Mouse (Mus musculus) spleen, postnatal 4 days (tissue): Measurements from ENCODE around the gene Smim23.

Experiments used
- DNase-seq, 2 experiments: peaks; one replicate each; pipeline ENCODE4 v3.0.0; 2022; ENCODE audit warnings: low spot score in 2 of 2

Smim23 gene

DNA sequence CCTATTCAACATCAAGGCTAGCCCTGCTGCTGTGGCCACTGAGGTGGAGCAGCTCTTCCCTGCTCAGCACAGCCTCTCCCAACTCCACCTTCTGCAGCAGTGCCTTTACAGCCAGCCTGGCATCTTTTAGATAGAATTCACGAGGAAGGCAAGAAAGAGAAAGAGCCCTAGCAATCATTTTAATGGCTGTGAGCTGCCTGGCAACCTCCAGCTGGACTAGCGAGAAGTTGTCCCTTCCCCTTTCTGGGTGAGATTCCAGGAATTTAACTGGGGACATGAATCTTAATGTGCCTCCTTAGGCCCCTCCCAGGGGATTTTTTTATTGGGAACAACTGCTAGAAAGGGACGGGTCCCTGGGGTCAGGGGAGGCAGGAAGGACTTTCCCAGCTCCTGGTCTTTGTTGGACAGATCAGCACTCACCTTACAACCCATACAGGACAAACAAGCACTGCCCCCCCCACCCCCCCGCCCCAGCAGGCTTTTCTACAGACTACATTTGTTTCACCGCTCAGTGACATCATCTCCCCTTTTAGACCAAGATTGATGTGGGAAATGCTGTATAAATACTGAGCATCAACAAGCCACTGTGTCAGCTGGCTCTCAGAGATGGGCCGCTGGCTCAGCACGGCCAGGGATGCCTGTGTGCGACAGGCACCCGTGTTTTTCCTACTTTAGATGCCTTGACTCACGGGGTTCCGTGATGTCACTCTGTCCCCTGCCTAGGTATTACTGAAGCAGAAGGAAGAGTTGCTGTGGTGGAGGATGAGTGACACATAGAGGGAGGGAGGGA, 43.5 kb downstream of the Smim23 start:
- DNase-seq = no peak

GRCm38 (mm10) chr11:32768642-32769343, 55.6 kb downstream of the Smim23 start:
- DNase-seq = no peak
